13 mouse cellular contexts compared by ENCODE assay signal in the genomic region with DNA sequence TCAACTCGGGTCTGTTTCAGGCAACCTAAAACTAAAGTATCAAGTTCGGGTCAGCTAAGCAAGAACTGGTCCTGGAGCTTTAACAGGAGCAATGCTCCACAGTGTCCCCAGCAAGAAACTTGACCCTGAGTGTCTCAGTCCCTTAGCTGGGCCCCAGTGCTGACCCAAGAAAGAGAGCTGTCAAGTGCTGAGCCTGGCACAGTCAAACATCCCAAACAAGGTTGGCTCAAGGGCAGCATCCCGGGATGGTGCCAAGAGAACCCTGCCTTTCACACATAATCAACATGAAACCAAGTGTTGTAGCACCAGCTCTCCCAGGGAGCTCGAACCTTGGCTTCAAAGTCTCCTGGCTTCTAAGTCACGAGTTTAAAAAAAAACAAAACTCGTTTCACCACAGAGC.
DNase-seq lines count a peak whose midpoint lies in the region; TF ChIP-seq lines count a peak whose summit lies in the region.
"Had no signal": no experiment of that assay in that cellular context is flagged by ENCODE, and none has a peak within 500 bp of the region (broad histone marks: within the 10 kb centered on the region; RNA-seq: fewer than 3 reads in every experiment).

No protein-coding gene starts in this region.

- WGBS in heart, adult 2 months: 64% methylated on average over 6 of the region's 6 CpGs
- 71% methylated on average over 6 of the region's 6 CpGs for WGBS in lung, adult 2 months

- no peak for TF ChIP-seq CTCF in heart, adult 2 months (IDR thresholded peaks at IDR 0.05)
- TF ChIP-seq CTCF in lung, adult 2 months (IDR thresholded peaks at IDR 0.05; ENCODE audit: insufficient read depth, low read length): no peak

- no peak for TF ChIP-seq POLR2A in heart, adult 2 months (IDR thresholded peaks at IDR 0.05; ENCODE audit: insufficient read depth, low read depth, low read length)
- TF ChIP-seq POLR2A in lung, adult 2 months (IDR thresholded peaks at IDR 0.05; ENCODE audit: borderline replicate concordance, extremely low read depth, low read depth, low read length): no peak

- peak; percentile 36 to 41 for DNase-seq in heart, adult 2 months
- no peak for DNase-seq in heart, postnatal 36 days
- peak; percentile 32 for DNase-seq in lung, postnatal 25 days (ENCODE audit: low spot score)
- DNase-seq in lung, adult 2 months: no peak
- DNase-seq in gastrocnemius, postnatal 36 days: peak; percentile 50 to 57
- DNase-seq in kidney, postnatal 36 days: peak; percentile 30 to 67
- DNase-seq in spleen, postnatal 4 days (ENCODE audit: low spot score in 2 of 2): no peak
- no peak for DNase-seq in left cerebral cortex, adult 18-20 months (ENCODE audit: low spot score in 2 of 2)
- DNase-seq: cerebellum, postnatal 36 days had no signal

- H3K4me3 ChIP-seq in heart, adult 2 months: no peak overlapping the region
- no peak overlapping the region for H3K4me3 ChIP-seq in lung, adult 2 months (replicated peaks; ENCODE audit: extremely low read depth, low read depth, low read length)
- H3K4me3 ChIP-seq: embryonic facial prominence, embryonic 15.5 days; forebrain, embryonic 15.5 days; limb, embryonic 12.5 days had no signal

- H3K27me3 ChIP-seq in heart, adult 2 months (ENCODE audit: control insufficient read depth, insufficient read depth, low read length): no peaks in the 10 kb centered on the region
- H3K27me3 ChIP-seq: embryonic facial prominence, embryonic 15.5 days; forebrain, embryonic 15.5 days; limb, embryonic 12.5 days had no signal

- TF ChIP-seq EP300 in heart, adult 2 months (IDR thresholded peaks at IDR 0.05; ENCODE audit: insufficient read depth, low read depth, low read length): no peak

- no peaks in the 10 kb centered on the region for H3K36me3 ChIP-seq in heart, adult 2 months (ENCODE audit: control insufficient read depth, insufficient read depth, low read length)
- H3K36me3 ChIP-seq: embryonic facial prominence, embryonic 15.5 days; forebrain, embryonic 15.5 days had no signal

- intact Hi-C loops in heart, adult 2 months (cut with DNase I): no loop called here
- intact Hi-C loops in heart, postnatal 36 days (cut with DNase I): no loop called here
- intact Hi-C loops in gastrocnemius, postnatal 36 days (cut with DNase I): loop anchor here (2.0 to 5.0 kb wide), 2 partner anchors 16 to 45 kb away; no protein-coding TSS in a partner anchor

- no peak overlapping the region for H3K9ac ChIP-seq in heart, adult 2 months (ENCODE audit: low read depth, low read length)
- H3K9ac ChIP-seq: embryonic facial prominence, embryonic 15.5 days; forebrain, embryonic 15.5 days; limb, embryonic 12.5 days had no signal

- H3K27ac ChIP-seq in heart, adult 2 months: no peak overlapping the region
- H3K27ac ChIP-seq: embryonic facial prominence, embryonic 15.5 days; forebrain, embryonic 15.5 days; limb, embryonic 12.5 days; stomach, postnatal 0 days had no signal

- no peaks in the 10 kb centered on the region for H3K4me1 ChIP-seq in heart, adult 2 months (ENCODE audit: control insufficient read depth, insufficient read depth, low read length)
- no peaks in the 10 kb centered on the region; the same call in 1 of the 2 replicates for H3K4me1 ChIP-seq in lung, adult 2 months (ENCODE audit: control insufficient read depth, insufficient read depth, low read length)
- H3K4me1 ChIP-seq: embryonic facial prominence, embryonic 15.5 days; forebrain, embryonic 15.5 days had no signal

- no peaks in the 10 kb centered on the region for H3K79me2 ChIP-seq in heart, adult 2 months (replicated peaks; ENCODE audit: control insufficient read depth, insufficient read depth, low read length)

Comparison
In these comparisons a context has a peak if more than half of its experiments do, and no peak if none do; other contexts are left out.
1. DNase-seq: peak in heart, adult 2 months (2 of 2), lung, postnatal 25 days (single experiment), gastrocnemius, postnatal 36 days (2 of 2) and kidney, postnatal 36 days (2 of 2); none in heart, postnatal 36 days (0 of 2), lung, adult 2 months (single experiment), spleen, postnatal 4 days (0 of 2) and left cerebral cortex, adult 18-20 months (0 of 2).